Mouse (Mus musculus): ENCODE data around the gene Ism2.

- TF ChIP-seq POLR2A (IDR thresholded peaks at IDR 0.05; ENCODE audit: low read depth, low read length) (no peak), CTCF (IDR thresholded peaks at IDR 0.05; ENCODE audit: borderline replicate concordance, insufficient read depth, low read length) (no peak)
These were observed 49.3 kb downstream of the Ism2 start for GRCm38 (mm10) chr12:87250161-87250560.
